Mouse (Mus musculus): Measurements from ENCODE around the gene Sfpq. TPM values are rescaled to one million over a fixed set of nuclear protein-coding genes. Genes with fewer than 3 reads are reported as not detected.
"Not testable (repeated sequence)": the region's sequence is repeated elsewhere in the genome, so short reads cannot be mapped to it uniquely, and the experiment has no call there.

Sfpq gene
- polyA plus RNA-seq (2015; fragmentation: Nextera tagmentation; extraction: Ambion mirVana), result 89.6 and 98.1 TPM in 2 replicates

GRCm38 (mm10) chr4:127021151-127021945 is at the start of gene Sfpq:
Sfpq (plus strand) TSS chr4:127021324.
- H3K4me2 ChIP-seq (ENCODE audit: low read length), result peak within 1 kb of the TSS; percentile 78
- peak within 1 kb of the TSS; percentile 100 for H3K9ac ChIP-seq (ENCODE audit: low read depth, low read length)
- peak within 1 kb of the TSS; percentile 99 for H3K4me3 ChIP-seq (replicated peaks; ENCODE audit: low read depth, low read length)
- H3K9me3 ChIP-seq (replicated peaks; ENCODE audit: low read length), result no peaks in the 10 kb centered on the region
- H3K4me1 ChIP-seq (replicated peaks; ENCODE audit: insufficient read depth, low read length), result peaks cover 9% of the 10 kb centered on the region; the same call in 1 of the 2 replicates
- under 1% methylated on average over 63 of the region's 87 CpGs for WGBS
- no peak for TF ChIP-seq CTCF (IDR thresholded peaks at IDR 0.05; ENCODE audit: low read depth)
- DNase-seq (ENCODE audit: low spot score), result peak; percentile 99
- ATAC-seq (replicated peaks; ENCODE audit: low FRiP score, low read depth), result peak; percentile 95
- H3K36me3 ChIP-seq (ENCODE audit: insufficient read depth, low read length), result peaks cover 22% of the 10 kb centered on the region
- H3K27ac ChIP-seq, result peak within 1 kb of the TSS; percentile 98
- H3K27me3 ChIP-seq (ENCODE audit: insufficient read depth, low read length), result no peaks in the 10 kb centered on the region

GRCm38 (mm10) chr4:126977467-126977866 is 43.7 kb upstream of the Sfpq start:
- Histone ChIP-seq H3K9me3 (replicated peaks; ENCODE audit: low read length) (no peaks in the 10 kb centered on the region), H3K36me3 (ENCODE audit: insufficient read depth, low read length) (no peaks in the 10 kb centered on the region), H3K4me3 (replicated peaks; ENCODE audit: low read depth, low read length) (no peak overlapping the region), H3K4me2 (ENCODE audit: low read length) (no peak overlapping the region), H3K27ac (no peak overlapping the region), H3K27me3 (ENCODE audit: insufficient read depth, low read length) (no peaks in the 10 kb centered on the region), H3K9ac (ENCODE audit: low read depth, low read length) (no peak overlapping the region), H3K4me1 (replicated peaks; ENCODE audit: insufficient read depth, low read length) (no peaks in the 10 kb centered on the region)
- peak; percentile 55 for TF ChIP-seq CTCF (IDR thresholded peaks at IDR 0.05; ENCODE audit: low read depth)
- ATAC-seq (replicated peaks; ENCODE audit: low FRiP score, low read depth) (no peak), DNase-seq (ENCODE audit: low spot score) (peak; percentile 37)

GRCm38 (mm10) chr4:126978706-126979105 is 42.4 kb upstream of the Sfpq start:
- Histone ChIP-seq H3K4me3 (replicated peaks; ENCODE audit: low read depth, low read length) (no peak overlapping the region), H3K36me3 (ENCODE audit: insufficient read depth, low read length) (no peaks in the 10 kb centered on the region), H3K4me1 (replicated peaks; ENCODE audit: insufficient read depth, low read length) (no peaks in the 10 kb centered on the region), H3K9me3 (replicated peaks; ENCODE audit: low read length) (no peaks in the 10 kb centered on the region), H3K27me3 (ENCODE audit: insufficient read depth, low read length) (no peaks in the 10 kb centered on the region), H3K9ac (ENCODE audit: low read depth, low read length) (no peak overlapping the region), H3K27ac (no peak overlapping the region), H3K4me2 (ENCODE audit: low read length) (no peak overlapping the region)
- DNase-seq (ENCODE audit: low spot score) (peak; percentile 52), ATAC-seq (replicated peaks; ENCODE audit: low FRiP score, low read depth) (no peak)
- 79% methylated on average over 3 of the region's 3 CpGs for WGBS
- peak; percentile 40 for TF ChIP-seq CTCF (IDR thresholded peaks at IDR 0.05; ENCODE audit: low read depth)

GRCm38 (mm10) chr4:126983321-126983720 is 37.8 kb upstream of the Sfpq start:
- Histone ChIP-seq H3K4me3 (replicated peaks; ENCODE audit: low read depth, low read length) (no peak overlapping the region), H3K27ac (no peak overlapping the region), H3K9ac (ENCODE audit: low read depth, low read length) (no peak overlapping the region), H3K9me3 (replicated peaks; ENCODE audit: low read length) (no peaks in the 10 kb centered on the region), H3K4me2 (ENCODE audit: low read length) (no peak overlapping the region), H3K27me3 (ENCODE audit: insufficient read depth, low read length) (no peaks in the 10 kb centered on the region), H3K36me3 (ENCODE audit: insufficient read depth, low read length) (no peaks in the 10 kb centered on the region), H3K4me1 (replicated peaks; ENCODE audit: insufficient read depth, low read length) (no peaks in the 10 kb centered on the region)
- DNase-seq (ENCODE audit: low spot score), result no peak
- no peak for TF ChIP-seq CTCF (IDR thresholded peaks at IDR 0.05; ENCODE audit: low read depth)
- ATAC-seq (replicated peaks; ENCODE audit: low FRiP score, low read depth), result no peak
- 75% methylated on average over 3 of the region's 3 CpGs for WGBS

- not testable (repeated sequence) for ATAC-seq (replicated peaks; ENCODE audit: low FRiP score, low read depth); H3K9me3 ChIP-seq (replicated peaks; ENCODE audit: low read length); H3K4me2 ChIP-seq (ENCODE audit: low read length); H3K27ac ChIP-seq; H3K36me3 ChIP-seq (ENCODE audit: insufficient read depth, low read length); H3K4me1 ChIP-seq (replicated peaks; ENCODE audit: insufficient read depth, low read length); DNase-seq (ENCODE audit: low spot score); H3K27me3 ChIP-seq (ENCODE audit: insufficient read depth, low read length); H3K4me3 ChIP-seq (replicated peaks; ENCODE audit: low read depth, low read length); H3K9ac ChIP-seq (ENCODE audit: low read depth, low read length)
- 84% methylated on average over 11 of the region's 13 CpGs for WGBS
Measured at GRCm38 (mm10) chr4:126983736-126984525, 37.2 kb upstream of the Sfpq start.

GRCm38 (mm10) chr4:126986768-126987167 is 34.4 kb upstream of the Sfpq start:
- H3K27me3 ChIP-seq (ENCODE audit: insufficient read depth, low read length), result no peaks in the 10 kb centered on the region
- no peaks in the 10 kb centered on the region for H3K9me3 ChIP-seq (replicated peaks; ENCODE audit: low read length)
- H3K9ac ChIP-seq (ENCODE audit: low read depth, low read length), result no peak overlapping the region
- no peak overlapping the region for H3K27ac ChIP-seq
- 70% methylated on average over 5 of the region's 5 CpGs for WGBS
- no peak for TF ChIP-seq CTCF (IDR thresholded peaks at IDR 0.05; ENCODE audit: low read depth)
- DNase-seq (ENCODE audit: low spot score) (no peak), ATAC-seq (replicated peaks; ENCODE audit: low FRiP score, low read depth) (no peak)
- no peaks in the 10 kb centered on the region for H3K36me3 ChIP-seq (ENCODE audit: insufficient read depth, low read length)
- no peaks in the 10 kb centered on the region for H3K4me1 ChIP-seq (replicated peaks; ENCODE audit: insufficient read depth, low read length)
- H3K4me2 ChIP-seq (ENCODE audit: low read length), result no peak overlapping the region
- no peak overlapping the region for H3K4me3 ChIP-seq (replicated peaks; ENCODE audit: low read depth, low read length)

Data from kidney, postnatal 0 days (tissue).